Mouse (Mus musculus): ENCODE measurements around the gene Ampd1. TPM values are rescaled to one million over a fixed set of nuclear protein-coding genes. Genes with fewer than 3 reads are reported as not detected.

Ampd1 gene
- 0.20 and 0.35 TPM in 2 replicates for polyA plus RNA-seq (2016; fragmentation: Nextera tagmentation; extraction: Ambion mirVana)

- no peak within 1 kb of the TSS for H3K4me3 ChIP-seq (replicated peaks)
- 67% methylated on average over 5 of the region's 5 CpGs for WGBS
- H3K9ac ChIP-seq (replicated peaks), result no peak within 1 kb of the TSS
- H3K27ac ChIP-seq, result no peak within 1 kb of the TSS
- no peak for ATAC-seq (ENCODE audit: insufficient number of reproducible peaks, insufficient read depth, low FRiP score, low TSS enrichment, low read depth)
- no peaks in the 10 kb centered on the region for H3K27me3 ChIP-seq
- H3K4me2 ChIP-seq, result no peak within 1 kb of the TSS
- no peaks in the 10 kb centered on the region for H3K4me1 ChIP-seq (replicated peaks)
- peaks cover 8% of the 10 kb centered on the region for H3K36me3 ChIP-seq
- H3K9me3 ChIP-seq, result 0 out of 2 replicates have a peak, but pooled peaks cover 8% of the 10 kb centered on the region
These were observed at the start of gene Ampd1 for GRCm38 (mm10) chr3:103073771-103074170. Ampd1 (plus strand) TSS chr3:103074014.

GRCm38 (mm10) chr3:103026174-103026573 is 47.6 kb upstream of the Ampd1 start:
- no peak for ATAC-seq (ENCODE audit: insufficient number of reproducible peaks, insufficient read depth, low FRiP score, low TSS enrichment, low read depth)
- WGBS, result 91% methylated on average over 1 of the region's 1 CpGs
- H3K36me3 ChIP-seq, result peaks cover 50% of the 10 kb centered on the region

DNA sequence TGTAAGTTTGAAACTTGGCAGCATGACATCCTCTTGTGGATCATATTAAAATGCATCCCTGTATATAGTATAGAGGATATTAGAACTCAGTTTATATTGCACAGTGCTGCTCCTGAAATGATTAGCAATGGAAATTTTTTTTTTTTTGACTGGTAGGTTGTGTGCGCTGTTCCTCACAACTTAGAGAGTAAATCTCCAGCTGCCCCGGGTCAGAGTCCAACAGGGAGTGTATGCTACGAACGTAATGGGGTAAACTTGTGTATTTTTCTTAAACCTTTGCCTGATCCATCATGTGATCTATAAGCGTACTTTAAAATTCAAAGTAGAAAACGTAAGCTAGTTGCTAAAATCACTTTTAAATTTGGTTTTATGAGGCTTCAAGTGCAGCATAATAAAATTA is 33.5 kb upstream of the Ampd1 start:
- Histone ChIP-seq H3K4me1 (replicated peaks) (no peaks in the 10 kb centered on the region), H3K4me3 (replicated peaks) (no peak overlapping the region), H3K9me3 (no peaks in the 10 kb centered on the region), H3K27ac (no peak overlapping the region), H3K9ac (replicated peaks) (no peak overlapping the region), H3K4me2 (no peak overlapping the region), H3K36me3 (peaks cover 70% of the 10 kb centered on the region), H3K27me3 (no peaks in the 10 kb centered on the region)
- WGBS, result 92% methylated on average over 6 of the region's 6 CpGs
- no peak for ATAC-seq (ENCODE audit: insufficient number of reproducible peaks, insufficient read depth, low FRiP score, low TSS enrichment, low read depth)

More at GRCm38 (mm10) chr3:103026174-103026573, 47.6 kb upstream of the Ampd1 start:
- Histone ChIP-seq H3K4me2 (no peak overlapping the region), H3K9ac (replicated peaks) (no peak overlapping the region), H3K27me3 (no peaks in the 10 kb centered on the region), H3K27ac (no peak overlapping the region), H3K9me3 (no peaks in the 10 kb centered on the region), H3K4me1 (replicated peaks) (peaks cover 14% of the 10 kb centered on the region), H3K4me3 (replicated peaks) (no peak overlapping the region)

DNA sequence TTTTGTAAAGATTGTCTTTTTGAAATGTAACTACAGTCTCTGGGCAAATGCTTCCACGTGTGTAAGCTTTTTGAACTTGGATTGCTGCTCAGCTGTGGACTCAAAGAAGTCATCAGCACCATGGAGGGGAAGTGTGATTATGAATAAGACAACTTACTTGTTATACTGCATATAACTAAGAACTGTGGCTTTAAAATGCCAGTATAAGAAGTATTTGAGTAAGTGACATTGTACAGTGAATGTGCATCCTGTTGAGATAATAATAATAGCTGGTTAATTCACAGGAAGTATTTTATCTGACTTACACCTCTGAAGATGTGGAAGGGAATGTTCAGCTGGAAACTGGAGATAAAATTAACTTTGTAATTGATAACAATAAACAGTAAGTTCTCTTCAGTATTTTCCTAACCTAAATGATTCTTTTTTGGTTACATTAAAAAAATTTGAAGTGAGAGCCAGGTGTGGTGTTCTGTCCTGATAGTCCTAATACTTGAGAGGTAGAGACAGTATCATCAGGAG is 32.9 kb upstream of the Ampd1 start:
- 92% methylated on average over 1 of the region's 1 CpGs for WGBS
- Histone ChIP-seq H3K9me3 (no peaks in the 10 kb centered on the region), H3K9ac (replicated peaks) (no peak overlapping the region), H3K36me3 (peaks cover 71% of the 10 kb centered on the region), H3K4me1 (replicated peaks) (no peaks in the 10 kb centered on the region), H3K27ac (no peak overlapping the region), H3K27me3 (no peaks in the 10 kb centered on the region), H3K4me2 (no peak overlapping the region), H3K4me3 (replicated peaks) (no peak overlapping the region)
- no peak for ATAC-seq (ENCODE audit: insufficient number of reproducible peaks, insufficient read depth, low FRiP score, low TSS enrichment, low read depth)

- no peaks in the 10 kb centered on the region for H3K27me3 ChIP-seq
- no peaks in the 10 kb centered on the region for H3K4me1 ChIP-seq (replicated peaks)
- peaks cover 70% of the 10 kb centered on the region for H3K36me3 ChIP-seq
- H3K9me3 ChIP-seq, result no peaks in the 10 kb centered on the region
- no peak overlapping the region for H3K4me2 ChIP-seq
- no peak for ATAC-seq (ENCODE audit: insufficient number of reproducible peaks, insufficient read depth, low FRiP score, low TSS enrichment, low read depth)
- no peak overlapping the region for H3K4me3 ChIP-seq (replicated peaks)
- no peak overlapping the region for H3K27ac ChIP-seq
- 89% methylated on average over 5 of the region's 5 CpGs for WGBS
- no peak overlapping the region for H3K9ac ChIP-seq (replicated peaks)
These were observed 17.7 kb upstream of the Ampd1 start for GRCm38 (mm10) chr3:103056016-103056595.

- Histone ChIP-seq H3K27ac (peak overlapping the region; percentile 99; the same call in 1 of the 2 replicates), H3K4me3 (replicated peaks) (peak overlapping the region; percentile 71), H3K9me3 (no peaks in the 10 kb centered on the region), H3K27me3 (no peaks in the 10 kb centered on the region), H3K4me2 (peak overlapping the region; percentile 80), H3K36me3 (peaks cover 70% of the 10 kb centered on the region), H3K9ac (replicated peaks) (0 out of 2 replicates have a peak overlapping the region, but pooled peaks have one; percentile 80), H3K4me1 (replicated peaks) (no peaks in the 10 kb centered on the region)
- 5% methylated on average over 10 of the region's 10 CpGs for WGBS
- peak; percentile 60 for ATAC-seq (ENCODE audit: insufficient number of reproducible peaks, insufficient read depth, low FRiP score, low TSS enrichment, low read depth)
These were observed 16.1 kb upstream of the Ampd1 start for GRCm38 (mm10) chr3:103057752-103058151.

DNA sequence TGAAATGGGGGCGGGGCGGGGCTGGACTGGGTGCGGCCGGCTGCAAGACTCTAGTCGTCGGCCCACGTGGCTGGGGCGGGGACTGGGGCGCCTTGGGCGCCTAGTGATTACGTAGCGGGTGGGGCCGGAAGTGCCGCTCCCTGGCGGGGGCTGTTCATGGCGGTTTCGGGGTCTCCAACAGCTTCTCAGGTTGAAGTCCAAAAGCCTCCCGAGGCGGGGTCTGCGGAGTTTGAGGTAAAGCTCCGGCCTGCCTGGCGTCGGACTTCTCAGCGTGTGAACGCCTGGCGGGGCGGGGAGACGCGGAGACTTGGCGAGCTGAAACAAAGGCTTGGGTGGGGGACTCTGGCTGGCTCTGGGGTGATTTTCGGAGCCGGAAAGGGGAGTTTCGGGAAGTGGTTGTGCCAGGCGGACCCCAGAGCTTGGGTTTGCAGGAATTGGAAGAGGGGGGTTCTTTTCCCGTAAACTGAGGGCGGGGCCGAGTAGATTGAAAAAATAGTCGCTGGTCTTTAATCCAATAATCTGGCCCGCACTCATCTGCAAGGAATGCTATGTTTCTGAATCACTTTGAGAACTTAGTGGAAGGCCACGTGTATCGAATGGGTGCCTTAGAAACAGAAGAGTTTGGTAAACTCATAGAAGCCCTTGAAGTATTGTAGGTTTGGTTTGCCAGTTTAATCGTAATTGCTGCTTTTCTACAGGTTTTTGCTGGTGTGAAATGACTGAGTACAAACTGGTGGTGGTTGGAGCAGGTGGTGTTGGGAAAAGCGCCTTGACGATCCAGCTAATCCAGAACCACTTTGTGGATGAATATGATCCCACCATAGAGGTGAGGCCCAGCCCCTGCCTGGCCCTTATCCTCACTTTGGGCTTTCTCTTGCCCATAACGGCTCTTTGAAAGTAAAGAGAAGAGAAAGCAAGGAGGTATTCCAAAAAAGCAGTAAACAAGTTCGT is 15.3 kb upstream of the Ampd1 start, which contains the start of gene Nras:
Nras (plus strand) TSS at position 79 of the 951 bp plus-strand sequence.
- Histone ChIP-seq H3K36me3 (peaks cover 70% of the 10 kb centered on the region), H3K9ac (replicated peaks) (peak within 1 kb of the TSS; percentile 80), H3K27me3 (no peaks in the 10 kb centered on the region), H3K4me2 (peak within 1 kb of the TSS; percentile 80), H3K27ac (peak within 1 kb of the TSS; percentile 99), H3K4me3 (replicated peaks) (peak within 1 kb of the TSS; percentile 71), H3K9me3 (no peaks in the 10 kb centered on the region), H3K4me1 (replicated peaks) (no peaks in the 10 kb centered on the region)
- 3% methylated on average over 46 of the region's 46 CpGs for whole genome bisulfite sequencing
- peak; percentile 96 for ATAC-seq (ENCODE audit: insufficient number of reproducible peaks, insufficient read depth, low FRiP score, low TSS enrichment, low read depth)

DNA sequence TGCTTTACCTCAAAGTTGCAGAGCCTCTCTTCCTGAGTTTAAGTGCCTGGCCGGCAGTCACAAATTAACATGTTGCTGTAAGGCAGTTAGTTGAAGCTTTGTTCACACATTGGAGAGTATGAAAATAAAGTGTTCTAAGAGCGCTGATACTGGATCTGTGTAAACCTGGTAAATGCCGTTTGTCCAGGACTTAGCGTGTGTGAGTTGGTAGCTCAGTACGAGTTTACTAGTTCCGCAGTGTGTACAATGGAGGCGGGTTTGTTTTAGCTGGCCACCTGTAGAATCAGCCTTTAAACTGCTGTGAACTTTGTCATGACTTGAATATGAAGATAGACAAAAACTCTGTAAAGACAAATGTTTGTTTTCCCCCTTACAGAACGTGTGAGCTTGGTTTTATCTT is 6.9 kb upstream of the Ampd1 start:
- 0 out of 2 replicates have a peak, but pooled peaks cover 8% of the 10 kb centered on the region for H3K9me3 ChIP-seq

DNA sequence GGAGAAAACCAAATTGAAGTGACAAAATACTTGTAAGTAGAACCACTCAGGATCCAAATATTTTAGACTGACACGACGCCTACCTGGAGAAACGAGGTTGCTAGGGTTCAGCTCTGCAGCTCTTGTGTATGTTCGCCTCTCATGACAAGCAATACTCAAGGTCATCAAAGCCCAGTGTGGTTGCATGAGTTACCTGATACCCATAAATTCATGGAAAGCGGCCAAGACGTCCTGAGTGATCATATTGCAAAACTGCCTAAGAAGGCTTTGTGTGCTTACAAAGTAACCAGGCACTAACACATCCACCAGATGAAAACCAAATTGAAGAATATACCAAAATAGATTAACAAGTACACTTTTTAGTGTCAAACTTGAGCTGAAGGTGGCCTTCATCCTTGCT is 4.8 kb upstream of the Ampd1 start:
- ATAC-seq (ENCODE audit: insufficient number of reproducible peaks, insufficient read depth, low FRiP score, low TSS enrichment, low read depth), result no peak
- Histone ChIP-seq H3K36me3 (peaks cover 53% of the 10 kb centered on the region), H3K4me3 (replicated peaks) (no peak overlapping the region), H3K9me3 (0 out of 2 replicates have a peak, but pooled peaks cover 8% of the 10 kb centered on the region), H3K27me3 (no peaks in the 10 kb centered on the region), H3K4me2 (no peak overlapping the region), H3K27ac (no peak overlapping the region), H3K4me1 (replicated peaks) (no peaks in the 10 kb centered on the region), H3K9ac (replicated peaks) (no peak overlapping the region)
- 89% methylated on average over 6 of the region's 6 CpGs for WGBS

More for the DNA sequence above, 6.9 kb upstream of the Ampd1 start:
- WGBS, result 90% methylated on average over 8 of the region's 8 CpGs
- no peak overlapping the region for H3K4me2 ChIP-seq
- no peak overlapping the region for H3K4me3 ChIP-seq (replicated peaks)
- H3K9ac ChIP-seq (replicated peaks), result no peak overlapping the region
- peaks cover 73% of the 10 kb centered on the region for H3K36me3 ChIP-seq
- H3K27ac ChIP-seq, result no peak overlapping the region
- no peaks in the 10 kb centered on the region for H3K4me1 ChIP-seq (replicated peaks)
- H3K27me3 ChIP-seq, result no peaks in the 10 kb centered on the region
- ATAC-seq (ENCODE audit: insufficient number of reproducible peaks, insufficient read depth, low FRiP score, low TSS enrichment, low read depth), result no peak

DNA sequence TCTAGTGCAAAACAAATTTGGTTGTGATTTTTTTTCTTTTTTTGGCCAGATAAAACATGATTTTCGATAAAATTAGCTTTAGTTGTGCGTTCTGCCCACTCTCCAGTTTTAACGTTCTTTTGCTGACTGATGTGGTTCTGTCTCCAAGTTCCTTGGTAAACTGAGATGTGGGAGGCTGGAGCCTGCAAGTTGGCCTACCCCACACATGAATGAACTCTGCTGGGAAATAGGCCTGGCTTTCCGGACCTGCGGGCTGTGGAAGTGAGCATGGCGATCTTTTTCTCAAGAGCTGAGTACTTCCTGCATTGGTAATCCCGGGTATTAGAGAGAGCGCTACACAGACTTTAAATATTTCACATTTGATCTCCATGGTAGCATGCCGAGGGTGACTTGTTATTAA is 2.1 kb downstream of the Ampd1 start:
- H3K9me3 ChIP-seq, result 0 out of 2 replicates have a peak, but pooled peaks cover 8% of the 10 kb centered on the region
- no peak overlapping the region for H3K4me2 ChIP-seq
- no peak overlapping the region for H3K27ac ChIP-seq
- WGBS, result 85% methylated on average over 9 of the region's 9 CpGs
- H3K4me3 ChIP-seq (replicated peaks), result no peak overlapping the region
- no peaks in the 10 kb centered on the region for H3K4me1 ChIP-seq (replicated peaks)
- no peaks in the 10 kb centered on the region for H3K27me3 ChIP-seq
- H3K36me3 ChIP-seq, result no peaks in the 10 kb centered on the region
- ATAC-seq (ENCODE audit: insufficient number of reproducible peaks, insufficient read depth, low FRiP score, low TSS enrichment, low read depth), result no peak
- H3K9ac ChIP-seq (replicated peaks), result no peak overlapping the region

GRCm38 (mm10) chr3:103076476-103076875 is 2.7 kb downstream of the Ampd1 start:
- ATAC-seq (ENCODE audit: insufficient number of reproducible peaks, insufficient read depth, low FRiP score, low TSS enrichment, low read depth), result no peak

More at GRCm38 (mm10) chr3:103076476-103076875, 2.7 kb downstream of the Ampd1 start:
- Histone ChIP-seq H3K4me3 (replicated peaks) (no peak overlapping the region), H3K4me2 (no peak overlapping the region), H3K36me3 (no peaks in the 10 kb centered on the region), H3K27me3 (no peaks in the 10 kb centered on the region), H3K9me3 (0 out of 2 replicates have a peak, but pooled peaks cover 4% of the 10 kb centered on the region), H3K9ac (replicated peaks) (no peak overlapping the region), H3K27ac (no peak overlapping the region), H3K4me1 (replicated peaks) (no peaks in the 10 kb centered on the region)
- 91% methylated on average over 9 of the region's 9 CpGs for WGBS

All from limb, embryonic 12.5 days (tissue).